Mouse (Mus musculus) kidney, embryonic 16.5 days (tissue): Measurements from ENCODE around the gene Brinp2. TPM values are rescaled to one million over a fixed set of nuclear protein-coding genes. Genes with fewer than 3 reads are reported as not detected.

Source experiments
- ATAC-seq: fragments of 200-750 bp; cut with Nextera tagmentation; 2 replicates; pipeline ENCODE4 v1.8.0; 2017; ENCODE audit warnings: moderate TSS enrichment; ENCODE audit not compliant: low FRiP score, low TSS enrichment
- H3K27ac ChIP-seq: fragments of 300-500 bp; sonication (generic); 2 replicates; pipeline ENCODE4 v1.5.1; 2014; ENCODE audit warnings: low read length
- H3K27me3 ChIP-seq: fragments of 300-500 bp; sonication (generic); 2 replicates; pipeline ENCODE4 v1.6.1; 2014; ENCODE audit warnings: low read length, control low read depth, mixed read lengths; ENCODE audit not compliant: insufficient read depth
- H3K36me3 ChIP-seq: fragments of 300-500 bp; sonication (generic); 2 replicates; pipeline ENCODE4 v1.6.1; 2014; ENCODE audit warnings: low read length, control low read depth, mixed read lengths; ENCODE audit not compliant: insufficient read depth
- H3K4me1 ChIP-seq: fragments of 300-500 bp; sonication (generic); 2 replicates; pipeline ENCODE4 v1.6.1; 2014; ENCODE audit warnings: low read length, control low read depth, mixed read lengths; ENCODE audit not compliant: insufficient read depth
- H3K4me2 ChIP-seq: fragments of 300-500 bp; sonication (generic); replicated peaks from 2 replicates; pipeline ENCODE4 v1.6.1; 2014; ENCODE audit warnings: low read depth, low read length
- H3K4me3 ChIP-seq: fragments of 300-500 bp; sonication (generic); 2 replicates; pipeline ENCODE4 v1.5.1; 2014; ENCODE audit warnings: mild to moderate bottlenecking, low read length
- H3K9ac ChIP-seq: fragments of 300-500 bp; sonication (generic); replicated peaks from 2 replicates; pipeline ENCODE4 v1.6.1; 2014; ENCODE audit warnings: low read length
- H3K9me3 ChIP-seq: fragments of 300-500 bp; sonication (generic); 2 replicates; pipeline ENCODE4 v1.6.1; 2016; ENCODE audit warnings: low read length, control low read depth
- WGBS: fragments of 180-500 bp; shearing (Covaris S2); extraction: QIAGEN DNeasy Blood & Tissue Kit; methylation state at CpG from one replicate; pipeline ENCODE4 v1.1.7; 2014; 5-methylcytosine and 5-hydroxymethylcytosine counted together
- polyA plus RNA-seq: library from polyadenylated mRNA; unstranded; fragments of >200 nt; fragmentation: Nextera tagmentation; extraction: Ambion mirVana; gene quantifications from 2 replicates; pipeline ENCODE4 v1.2.1, GENCODE M21; 2015

Brinp2 gene
- polyA plus RNA-seq, 1 experiment from 2014 or later: 0.26 TPM

DNA sequence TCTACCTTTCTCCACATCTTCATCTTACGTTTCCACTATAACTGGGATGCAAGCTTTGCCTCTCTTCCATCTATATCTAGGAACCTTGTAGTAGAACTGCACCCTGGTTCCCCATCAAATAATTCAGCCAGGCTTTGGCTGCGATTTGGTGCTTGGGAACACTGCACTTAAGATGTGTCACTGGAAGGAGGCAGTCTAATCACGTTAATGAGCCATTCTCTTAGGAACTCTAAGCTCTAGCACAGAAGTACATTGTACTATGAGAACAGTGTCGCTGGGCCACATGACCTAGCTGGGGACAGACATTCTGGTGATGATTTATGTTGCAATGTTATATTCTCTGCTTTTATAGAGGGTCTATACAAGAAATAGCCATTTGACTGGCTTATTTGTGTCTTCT lies 117.4 kb downstream of the Brinp2 start:
- Histone ChIP-seq H3K36me3 (no peaks in the 10 kb centered on the region), H3K4me1 (no peaks in the 10 kb centered on the region), H3K9me3 (no peaks in the 10 kb centered on the region), H3K27me3 (no peaks in the 10 kb centered on the region), H3K4me3 (no peak overlapping the region), H3K9ac (no peak overlapping the region), H3K4me2 (no peak overlapping the region), H3K27ac (no peak overlapping the region)
- WGBS: 62% methylated on average over 4 of the region's 4 CpGs
- ATAC-seq: no peak

DNA sequence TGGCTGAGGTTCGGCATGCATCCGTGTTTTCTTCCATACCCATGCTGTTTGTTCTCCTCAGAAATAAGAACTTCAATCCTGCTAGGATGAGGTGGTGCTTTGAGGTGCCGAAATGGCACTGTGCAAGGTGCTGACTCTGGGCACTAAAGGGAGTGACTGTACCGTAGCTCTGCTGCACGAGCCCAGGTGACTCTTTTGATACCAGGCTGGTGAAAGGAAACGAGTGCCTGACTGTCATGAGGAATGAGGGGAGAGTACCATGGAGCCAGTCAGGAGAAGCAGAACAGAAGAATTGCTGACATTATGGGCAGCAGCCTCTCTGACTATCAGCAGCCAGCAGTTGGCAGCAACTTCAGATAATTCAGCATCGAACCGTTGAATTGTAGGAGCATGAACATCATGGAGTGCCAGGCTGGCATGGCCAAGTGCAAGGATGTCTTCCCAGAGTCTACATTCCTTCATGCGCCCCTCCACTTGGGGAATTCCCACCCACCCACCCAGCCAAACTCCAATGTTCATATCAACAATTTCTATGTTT lies 127.4 kb downstream of the Brinp2 start:
- Histone ChIP-seq H3K27me3 (no peaks in the 10 kb centered on the region), H3K9ac (no peak overlapping the region), H3K4me3 (no peak overlapping the region), H3K4me2 (no peak overlapping the region), H3K9me3 (no peaks in the 10 kb centered on the region), H3K36me3 (no peaks in the 10 kb centered on the region), H3K4me1 (no peaks in the 10 kb centered on the region), H3K27ac (no peak overlapping the region)
- WGBS: 88% methylated on average over 9 of the region's 9 CpGs
- no peak for ATAC-seq

DNA sequence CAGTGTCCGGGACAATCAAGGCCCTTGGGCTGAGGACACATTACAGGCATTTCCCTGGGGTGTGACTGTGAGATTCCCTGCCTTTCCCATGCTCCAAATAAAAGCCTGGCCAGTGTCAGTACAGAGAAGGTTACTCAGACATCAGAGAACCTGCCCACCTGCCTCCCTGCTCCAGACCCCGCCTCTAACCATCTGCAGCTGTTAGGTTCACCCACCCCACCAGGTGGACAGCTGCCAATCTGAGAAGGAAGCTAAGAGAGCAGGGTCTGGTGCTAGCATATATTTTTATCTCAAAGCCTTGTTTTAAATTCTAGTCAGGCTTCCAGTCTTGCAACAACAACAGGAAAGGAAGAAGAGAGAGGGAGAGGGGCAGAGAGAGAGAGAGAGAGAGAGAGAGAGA lies 128.9 kb downstream of the Brinp2 start:
- H3K27me3 ChIP-seq: no peaks in the 10 kb centered on the region
- H3K27ac ChIP-seq: no peak overlapping the region
- no peak overlapping the region for H3K4me2 ChIP-seq
- ATAC-seq: no peak
- no peaks in the 10 kb centered on the region for H3K36me3 ChIP-seq
- H3K4me1 ChIP-seq: no peaks in the 10 kb centered on the region
- WGBS: 84% methylated on average over 2 of the region's 2 CpGs
- no peaks in the 10 kb centered on the region for H3K9me3 ChIP-seq
- no peak overlapping the region for H3K4me3 ChIP-seq
- no peak overlapping the region for H3K9ac ChIP-seq

DNA sequence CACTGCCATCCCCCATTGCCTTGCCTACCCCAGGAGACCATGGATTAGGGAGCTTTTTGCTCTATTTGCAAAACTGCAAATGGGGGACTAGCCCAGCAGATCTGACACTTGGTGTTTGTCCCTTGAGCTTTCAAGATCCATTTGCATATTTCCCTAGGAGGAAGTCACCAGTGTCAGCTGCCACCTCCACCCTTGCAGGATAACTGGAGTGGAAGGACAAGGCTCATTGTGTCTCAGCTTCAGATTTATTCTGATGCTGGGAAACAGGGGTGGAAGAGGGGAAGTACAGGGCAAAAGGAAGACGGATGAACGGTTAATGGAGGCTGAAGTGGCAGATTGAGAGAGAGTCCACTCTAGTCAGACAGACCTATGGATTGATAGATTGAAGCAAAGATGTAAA lies 129.4 kb downstream of the Brinp2 start:
- Histone ChIP-seq H3K4me3 (no peak overlapping the region), H3K9ac (no peak overlapping the region), H3K4me2 (no peak overlapping the region), H3K27me3 (no peaks in the 10 kb centered on the region), H3K9me3 (no peaks in the 10 kb centered on the region), H3K36me3 (no peaks in the 10 kb centered on the region), H3K4me1 (no peaks in the 10 kb centered on the region), H3K27ac (no peak overlapping the region)
- ATAC-seq: no peak
- 65% methylated on average over 2 of the region's 2 CpGs for WGBS

DNA sequence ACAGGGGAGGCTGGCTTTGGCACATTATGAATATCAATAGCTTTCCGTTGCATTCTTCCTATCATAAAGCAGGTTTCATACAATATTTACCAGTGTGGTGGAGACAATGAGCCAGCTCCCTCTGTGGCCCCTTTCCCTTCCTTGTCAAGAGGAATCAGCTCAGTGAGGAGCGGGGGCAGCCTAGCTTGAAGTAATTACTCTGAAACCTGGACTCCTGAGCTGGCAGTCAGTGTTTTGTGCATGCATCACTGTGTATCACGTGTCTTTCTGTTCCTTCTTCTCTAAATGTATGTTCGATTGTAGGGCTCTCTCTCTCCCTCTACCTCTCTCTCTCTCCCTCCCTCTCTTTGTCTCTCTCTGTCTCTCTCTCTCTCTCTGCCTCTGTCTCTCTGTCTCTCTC lies 135.1 kb downstream of the Brinp2 start:
- no peaks in the 10 kb centered on the region for H3K4me1 ChIP-seq
- H3K36me3 ChIP-seq: no peaks in the 10 kb centered on the region
- H3K4me2 ChIP-seq: no peak overlapping the region
- no peak overlapping the region for H3K9ac ChIP-seq
- H3K27ac ChIP-seq: no peak overlapping the region
- no peak for ATAC-seq
- no peaks in the 10 kb centered on the region for H3K9me3 ChIP-seq
- no peak overlapping the region for H3K4me3 ChIP-seq
- no peaks in the 10 kb centered on the region for H3K27me3 ChIP-seq
- WGBS: 37% methylated on average over 4 of the region's 4 CpGs

DNA sequence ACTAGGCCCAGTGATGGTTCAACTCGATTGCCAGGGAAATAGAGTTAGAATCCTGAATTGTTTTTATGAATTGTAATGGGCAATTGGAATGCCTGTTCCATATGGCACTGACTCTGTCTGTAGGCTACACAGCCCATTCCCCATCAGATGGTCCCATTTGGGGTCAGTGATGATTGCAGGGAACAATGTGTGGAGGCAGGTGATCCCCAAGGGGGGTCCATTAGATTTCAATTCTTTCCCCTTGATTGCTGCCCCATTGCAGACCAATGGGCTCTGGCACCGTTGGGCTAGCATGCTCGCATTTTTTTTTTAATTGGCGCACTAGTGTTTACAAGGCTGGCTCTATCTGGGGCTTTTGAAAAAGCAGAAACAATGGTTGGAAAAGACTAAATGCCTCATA lies 136.0 kb downstream of the Brinp2 start:
- no peaks in the 10 kb centered on the region for H3K9me3 ChIP-seq
- H3K4me2 ChIP-seq: no peak overlapping the region
- no peak overlapping the region for H3K27ac ChIP-seq
- H3K36me3 ChIP-seq: no peaks in the 10 kb centered on the region
- no peaks in the 10 kb centered on the region for H3K27me3 ChIP-seq
- no peak for ATAC-seq
- 88% methylated on average over 4 of the region's 4 CpGs for WGBS
- H3K4me3 ChIP-seq: no peak overlapping the region
- H3K4me1 ChIP-seq: no peaks in the 10 kb centered on the region
- no peak overlapping the region for H3K9ac ChIP-seq

DNA sequence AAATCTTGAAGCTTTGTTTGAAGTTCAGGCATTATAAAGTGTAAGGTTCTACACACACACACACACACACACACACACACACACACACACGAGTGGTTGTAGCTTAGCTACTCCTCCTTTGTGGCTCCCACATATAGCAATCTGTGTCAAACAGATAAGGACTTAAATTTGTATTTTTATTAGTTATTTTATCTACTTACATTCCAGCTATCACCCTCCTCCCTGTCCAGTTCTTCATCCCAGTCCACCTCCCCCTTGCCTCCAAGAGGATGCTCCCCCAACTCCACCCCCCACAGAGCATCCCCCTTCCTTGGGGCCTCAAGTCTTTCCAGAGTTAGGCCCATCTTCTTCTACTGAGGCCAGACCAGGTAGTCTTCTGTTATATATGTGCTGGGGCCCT lies 137.4 kb downstream of the Brinp2 start:
- Histone ChIP-seq H3K27ac (no peak overlapping the region), H3K4me3 (no peak overlapping the region), H3K4me1 (no peaks in the 10 kb centered on the region), H3K27me3 (no peaks in the 10 kb centered on the region), H3K4me2 (no peak overlapping the region), H3K9me3 (no peaks in the 10 kb centered on the region), H3K36me3 (no peaks in the 10 kb centered on the region), H3K9ac (no peak overlapping the region)
- no peak for ATAC-seq
- 54% methylated on average over 1 of the region's 1 CpGs for WGBS

DNA sequence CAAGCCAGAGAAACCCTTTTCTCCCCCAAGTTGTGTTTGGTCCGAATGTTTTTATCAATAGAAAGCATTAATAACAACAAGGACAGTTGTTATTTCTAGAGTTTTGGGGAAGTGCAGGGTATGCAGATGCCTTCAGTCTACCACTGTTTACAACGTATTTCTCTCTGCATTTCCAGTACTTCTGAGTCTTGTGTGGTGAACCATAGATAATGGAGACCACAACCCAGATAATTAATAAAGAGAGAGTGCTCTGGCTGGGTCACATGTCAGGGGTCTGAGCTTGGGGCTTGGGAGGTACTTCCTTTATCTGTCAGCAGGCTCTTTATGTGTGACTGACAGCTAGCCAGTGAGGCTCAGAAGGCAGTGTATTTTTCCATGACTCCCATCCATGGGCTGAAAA lies 137.8 kb downstream of the Brinp2 start:
- 40% methylated on average over 2 of the region's 2 CpGs for WGBS
- Histone ChIP-seq H3K27me3 (no peaks in the 10 kb centered on the region), H3K9me3 (no peaks in the 10 kb centered on the region), H3K36me3 (no peaks in the 10 kb centered on the region), H3K27ac (no peak overlapping the region), H3K4me3 (no peak overlapping the region), H3K4me2 (no peak overlapping the region), H3K9ac (no peak overlapping the region), H3K4me1 (no peaks in the 10 kb centered on the region)
- no peak for ATAC-seq

DNA sequence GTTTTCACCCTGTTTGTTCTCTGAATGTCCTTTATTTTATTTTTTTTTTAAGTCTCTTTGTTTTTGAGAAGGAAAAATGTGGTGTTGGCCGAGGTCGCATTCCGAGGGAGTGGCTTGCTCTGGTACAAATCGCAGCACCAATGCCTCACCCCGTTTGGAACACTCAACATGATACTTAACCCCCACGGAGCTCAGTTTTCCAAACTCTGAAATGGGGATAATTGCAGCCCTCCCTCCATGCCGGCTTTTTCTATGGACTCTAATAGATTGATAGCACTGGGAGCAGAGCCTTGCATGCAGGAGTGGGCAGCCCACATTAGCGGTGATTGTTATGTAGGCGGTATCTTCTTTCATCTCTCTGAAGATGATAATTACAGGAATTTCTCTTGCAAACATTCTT lies 140.5 kb downstream of the Brinp2 start:
- Histone ChIP-seq H3K36me3 (no peaks in the 10 kb centered on the region), H3K9me3 (no peaks in the 10 kb centered on the region), H3K27ac (no peak overlapping the region), H3K9ac (no peak overlapping the region), H3K4me1 (no peaks in the 10 kb centered on the region), H3K4me2 (no peak overlapping the region), H3K27me3 (no peaks in the 10 kb centered on the region), H3K4me3 (no peak overlapping the region)
- no peak for ATAC-seq
- WGBS: 48% methylated on average over 9 of the region's 9 CpGs

DNA sequence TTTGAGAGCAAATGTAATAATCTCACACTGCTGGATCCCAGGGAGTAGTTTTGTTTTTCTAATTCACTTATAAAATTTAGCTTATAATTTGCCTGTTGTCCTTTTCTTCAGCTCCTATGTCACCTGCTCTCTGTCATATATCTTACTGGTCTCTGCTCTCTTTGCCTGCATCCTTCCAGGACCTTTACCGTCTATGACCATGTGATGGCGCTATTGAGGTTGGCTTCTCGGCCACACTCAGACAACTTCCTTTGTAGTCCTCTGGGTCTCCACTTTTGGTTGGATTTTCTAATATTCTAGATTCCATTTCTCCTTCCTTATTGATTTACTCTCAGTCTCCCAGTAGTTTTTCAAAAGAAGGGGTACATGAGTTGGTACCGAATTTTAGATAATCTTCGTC lies 141.4 kb downstream of the Brinp2 start:
- Histone ChIP-seq H3K9me3 (no peaks in the 10 kb centered on the region), H3K4me3 (no peak overlapping the region)
- WGBS: 52% methylated on average over 5 of the region's 5 CpGs

DNA sequence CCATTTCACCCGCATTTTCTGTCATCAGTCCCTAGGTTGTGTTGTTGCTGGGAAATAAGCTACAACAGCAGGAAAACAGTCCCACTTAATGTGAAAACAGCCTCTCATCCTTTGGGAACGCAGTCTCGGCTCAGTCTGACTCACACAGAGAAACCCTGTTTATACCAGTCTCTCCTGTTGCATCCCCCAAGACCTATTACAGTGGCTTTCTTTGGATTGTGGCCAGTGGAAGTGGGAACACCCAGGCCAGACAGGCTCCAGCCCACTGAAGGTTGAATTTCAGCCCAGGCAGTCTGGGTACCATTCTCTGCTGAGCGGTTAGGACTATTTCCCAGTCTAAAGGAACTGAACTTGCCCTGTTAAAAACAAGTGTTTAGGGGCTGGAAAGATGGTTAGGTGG lies 142.4 kb downstream of the Brinp2 start:
- H3K9ac ChIP-seq: no peak overlapping the region
- no peak overlapping the region for H3K4me2 ChIP-seq
- ATAC-seq: no peak
- no peaks in the 10 kb centered on the region for H3K9me3 ChIP-seq
- H3K4me3 ChIP-seq: no peak overlapping the region
- no peaks in the 10 kb centered on the region for H3K4me1 ChIP-seq
- no peaks in the 10 kb centered on the region for H3K36me3 ChIP-seq
- no peaks in the 10 kb centered on the region for H3K27me3 ChIP-seq
- WGBS: 68% methylated on average over 4 of the region's 4 CpGs
- no peak overlapping the region for H3K27ac ChIP-seq

More for the DNA sequence above, 141.4 kb downstream of the Brinp2 start:
- Histone ChIP-seq H3K4me1 (no peaks in the 10 kb centered on the region), H3K27ac (no peak overlapping the region), H3K27me3 (no peaks in the 10 kb centered on the region), H3K36me3 (no peaks in the 10 kb centered on the region), H3K4me2 (no peak overlapping the region), H3K9ac (no peak overlapping the region)
- ATAC-seq: no peak
